Mouse (Mus musculus): ENCODE measurements at regions not wholly inside any gene's neighbourhood (a gene's known extent, or its start where the extent isn't known, plus 50 kb on each side); places are given as distances from the start of the nearest gene placed in this dataset.

DNA sequence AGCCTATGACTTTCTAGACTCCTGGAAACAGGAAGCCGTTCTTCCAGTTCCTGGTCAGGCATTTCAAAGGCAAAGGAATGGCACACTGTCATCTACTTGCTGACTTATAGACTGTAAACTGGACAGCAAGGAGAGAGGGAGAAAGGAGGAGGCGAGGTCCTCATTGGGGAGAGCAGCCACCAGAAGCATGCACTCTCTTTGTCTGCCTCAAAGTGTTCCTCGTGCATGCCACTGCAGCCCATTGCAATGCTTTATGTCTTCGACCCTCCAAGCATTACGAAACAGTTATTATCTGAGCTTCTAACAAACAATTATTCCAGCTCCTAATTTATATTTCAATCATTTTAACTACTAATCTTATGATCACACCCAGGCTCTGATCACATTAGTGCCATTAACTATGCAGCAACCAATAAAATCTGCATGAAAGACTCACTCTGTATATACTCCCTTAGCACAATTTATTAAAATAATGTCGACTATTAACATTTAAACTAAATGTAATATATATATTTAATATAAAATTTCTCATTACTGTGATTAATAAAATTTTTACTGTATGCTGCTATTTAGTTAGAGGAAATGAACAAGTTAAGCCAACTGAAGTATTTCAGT lies 417.1 kb downstream of the Meis1 start:
- 55% methylated on average over 6 of the region's 6 CpGs for WGBS
- H3K4me3 ChIP-seq (ENCODE audit: low read length): no peak overlapping the region

DNA sequence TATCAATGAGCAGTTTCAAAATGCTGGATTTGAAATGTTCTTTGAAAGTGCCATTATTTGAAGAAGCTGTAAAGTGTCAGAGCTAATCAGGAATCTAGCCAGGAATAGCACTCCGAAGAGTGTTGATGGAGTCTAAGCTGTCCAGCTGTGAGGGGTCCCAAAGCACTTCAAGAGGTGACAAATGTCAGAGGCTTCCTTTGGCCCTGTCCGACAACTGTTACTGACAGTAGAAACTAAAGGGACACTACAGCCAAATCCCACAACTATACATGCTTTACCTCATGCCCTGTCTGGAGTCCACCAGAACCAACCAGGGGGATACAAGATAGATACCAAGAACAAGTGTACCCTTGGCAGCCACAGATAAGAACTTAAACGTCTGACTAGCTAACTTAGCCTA lies 420.4 kb downstream of the Meis1 start:
- no peak overlapping the region for H3K27ac ChIP-seq (ENCODE audit: low read length)
- no peak for ATAC-seq (ENCODE audit: low read depth)

More for the DNA sequence above, 417.1 kb downstream of the Meis1 start:
- Histone ChIP-seq H3K36me3 (ENCODE audit: control insufficient read depth, insufficient read depth, low read length) (no peaks in the 10 kb centered on the region), H3K4me1 (replicated peaks; ENCODE audit: control insufficient read depth, insufficient read depth, low read length) (peaks cover 12% of the 10 kb centered on the region), H3K9ac (ENCODE audit: low read length) (no peak overlapping the region), H3K4me2 (ENCODE audit: low read depth, low read length) (no peak overlapping the region; the same call in 1 of the 2 replicates), H3K9me3 (ENCODE audit: control insufficient read depth, low read length) (no peaks in the 10 kb centered on the region), H3K27me3 (ENCODE audit: control insufficient read depth, insufficient read depth, low read depth, low read length) (no peaks in the 10 kb centered on the region), H3K27ac (ENCODE audit: low read length) (no peak overlapping the region)
- ATAC-seq (ENCODE audit: low read depth): no peak; the same call in 1 of the 2 replicates

DNA sequence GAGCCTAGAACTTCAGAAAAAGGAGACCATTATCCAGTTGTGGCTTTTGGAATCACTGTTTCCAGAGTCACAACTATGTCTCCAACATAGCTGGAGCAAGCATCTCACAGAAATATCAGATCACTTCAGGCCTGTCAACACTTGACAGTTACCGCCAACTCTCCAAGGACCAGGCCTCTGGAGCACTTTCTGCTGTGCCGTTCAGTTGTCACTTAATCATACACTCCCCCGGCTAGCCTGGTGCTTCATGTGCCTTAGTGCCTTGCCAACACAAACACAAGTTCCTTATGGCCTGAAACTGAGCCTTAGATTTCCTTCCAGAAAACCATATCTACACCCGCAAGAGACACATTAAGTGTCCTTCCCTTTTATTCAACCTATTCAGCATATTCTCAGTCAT lies 421.8 kb downstream of the Meis1 start:
- H3K9me3 ChIP-seq (ENCODE audit: control insufficient read depth, low read length): no peaks in the 10 kb centered on the region
- H3K27ac ChIP-seq (ENCODE audit: low read length): peak overlapping the region; percentile 16; the same call in 1 of the 2 replicates
- H3K4me3 ChIP-seq (ENCODE audit: low read length): no peak overlapping the region
- no peaks in the 10 kb centered on the region for H3K27me3 ChIP-seq (ENCODE audit: control insufficient read depth, insufficient read depth, low read depth, low read length)
- 21% methylated on average over 4 of the region's 4 CpGs for WGBS
- no peak overlapping the region for H3K9ac ChIP-seq (ENCODE audit: low read length)
- H3K4me1 ChIP-seq (replicated peaks; ENCODE audit: control insufficient read depth, insufficient read depth, low read length): peaks cover 12% of the 10 kb centered on the region
- H3K4me2 ChIP-seq (ENCODE audit: low read depth, low read length): no peak overlapping the region
- ATAC-seq (ENCODE audit: low read depth): peak; percentile 96
- no peaks in the 10 kb centered on the region for H3K36me3 ChIP-seq (ENCODE audit: control insufficient read depth, insufficient read depth, low read length)

More for the DNA sequence above, 420.4 kb downstream of the Meis1 start:
- no peak overlapping the region for H3K9ac ChIP-seq (ENCODE audit: low read length)
- WGBS: 43% methylated on average over 3 of the region's 3 CpGs
- no peak overlapping the region for H3K4me3 ChIP-seq (ENCODE audit: low read length)
- H3K4me2 ChIP-seq (ENCODE audit: low read depth, low read length): no peak overlapping the region
- peaks cover 12% of the 10 kb centered on the region for H3K4me1 ChIP-seq (replicated peaks; ENCODE audit: control insufficient read depth, insufficient read depth, low read length)
- no peaks in the 10 kb centered on the region for H3K9me3 ChIP-seq (ENCODE audit: control insufficient read depth, low read length)
- no peaks in the 10 kb centered on the region for H3K36me3 ChIP-seq (ENCODE audit: control insufficient read depth, insufficient read depth, low read length)
- no peaks in the 10 kb centered on the region for H3K27me3 ChIP-seq (ENCODE audit: control insufficient read depth, insufficient read depth, low read depth, low read length)

DNA sequence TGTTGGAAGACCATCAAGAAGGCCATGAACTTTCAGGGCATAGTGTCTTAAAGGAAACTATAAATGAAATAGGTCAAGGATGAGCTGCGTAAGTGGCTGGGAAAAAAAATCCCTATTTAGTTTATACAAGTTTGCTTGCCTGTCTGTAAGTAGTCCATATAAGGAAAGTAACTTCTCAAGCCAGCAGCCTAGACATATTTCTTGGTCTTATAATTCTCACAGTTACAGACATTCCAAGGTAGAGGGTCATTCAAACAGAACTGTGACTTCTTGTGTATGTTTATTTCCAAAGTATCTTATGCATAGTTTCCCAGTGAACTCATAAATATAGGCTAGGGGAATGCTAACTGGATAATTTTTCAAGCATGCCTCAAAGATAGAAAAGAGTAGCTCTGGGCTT lies 428.3 kb downstream of the Meis1 start:
- H3K9ac ChIP-seq (ENCODE audit: low read length): no peak overlapping the region
- WGBS: 47% methylated on average over 1 of the region's 1 CpGs
- H3K4me2 ChIP-seq (ENCODE audit: low read depth, low read length): no peak overlapping the region
- H3K9me3 ChIP-seq (ENCODE audit: control insufficient read depth, low read length): no peaks in the 10 kb centered on the region
- peak; percentile 78 for ATAC-seq (ENCODE audit: low read depth)
- H3K36me3 ChIP-seq (ENCODE audit: control insufficient read depth, insufficient read depth, low read length): no peaks in the 10 kb centered on the region
- H3K27me3 ChIP-seq (ENCODE audit: control insufficient read depth, insufficient read depth, low read depth, low read length): no peaks in the 10 kb centered on the region
- H3K4me1 ChIP-seq (replicated peaks; ENCODE audit: control insufficient read depth, insufficient read depth, low read length): no peaks in the 10 kb centered on the region
- H3K4me3 ChIP-seq (ENCODE audit: low read length): no peak overlapping the region
- peak overlapping the region; percentile 7; the same call in 1 of the 2 replicates for H3K27ac ChIP-seq (ENCODE audit: low read length)

DNA sequence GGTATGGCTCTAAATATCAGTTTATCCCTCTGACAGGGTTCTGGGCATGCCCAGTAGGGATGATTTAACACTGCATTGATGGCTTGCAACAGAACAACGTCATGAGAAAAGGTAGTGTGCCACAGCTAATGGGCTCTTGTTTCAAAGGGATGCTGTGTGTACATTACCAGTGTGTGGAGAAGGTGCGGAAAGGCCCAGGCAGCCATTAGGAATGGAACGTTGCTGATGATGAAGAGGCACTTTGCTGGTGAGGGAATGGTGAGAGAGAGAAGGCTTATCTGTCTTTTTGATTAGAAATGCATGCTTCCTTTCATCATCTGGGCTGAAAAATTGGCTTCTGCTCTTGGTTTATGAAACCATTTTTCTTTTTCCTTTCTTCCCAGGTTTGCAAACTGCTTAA lies 432.3 kb downstream of the Meis1 start:
- WGBS: 38% methylated on average over 3 of the region's 3 CpGs
- H3K4me1 ChIP-seq (replicated peaks; ENCODE audit: control insufficient read depth, insufficient read depth, low read length): peaks cover 12% of the 10 kb centered on the region
- H3K4me3 ChIP-seq (ENCODE audit: low read length): no peak overlapping the region
- no peak for ATAC-seq (ENCODE audit: low read depth)
- H3K36me3 ChIP-seq (ENCODE audit: control insufficient read depth, insufficient read depth, low read length): no peaks in the 10 kb centered on the region
- H3K9me3 ChIP-seq (ENCODE audit: control insufficient read depth, low read length): no peaks in the 10 kb centered on the region
- no peak overlapping the region for H3K9ac ChIP-seq (ENCODE audit: low read length)
- H3K27me3 ChIP-seq (ENCODE audit: control insufficient read depth, insufficient read depth, low read depth, low read length): no peaks in the 10 kb centered on the region
- no peak overlapping the region for H3K27ac ChIP-seq (ENCODE audit: low read length)
- H3K4me2 ChIP-seq (ENCODE audit: low read depth, low read length): no peak overlapping the region

DNA sequence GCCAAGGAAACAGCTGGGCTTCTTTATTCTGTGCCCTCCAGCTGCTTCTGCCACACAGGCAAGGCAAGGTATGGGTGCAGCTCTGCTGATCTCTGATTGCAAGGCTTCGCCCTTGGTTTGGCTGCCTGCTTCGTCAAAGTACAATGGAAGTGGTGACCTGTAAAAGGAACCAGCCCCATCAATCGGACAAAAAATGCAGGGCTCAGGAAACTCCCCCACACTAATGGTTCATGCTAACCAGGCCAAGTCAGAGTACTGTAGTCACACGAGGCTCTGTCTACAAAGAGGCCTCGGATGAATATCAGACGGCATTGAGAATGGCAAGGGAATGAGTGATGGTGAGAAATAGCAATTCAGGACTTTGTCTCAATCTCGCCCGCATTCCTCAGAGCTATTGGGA lies 433.8 kb downstream of the Meis1 start:
- Histone ChIP-seq H3K4me3 (ENCODE audit: low read length) (no peak overlapping the region), H3K4me2 (ENCODE audit: low read depth, low read length) (no peak overlapping the region), H3K9me3 (ENCODE audit: control insufficient read depth, low read length) (no peaks in the 10 kb centered on the region), H3K27me3 (ENCODE audit: control insufficient read depth, insufficient read depth, low read depth, low read length) (no peaks in the 10 kb centered on the region), H3K4me1 (replicated peaks; ENCODE audit: control insufficient read depth, insufficient read depth, low read length) (peaks cover 18% of the 10 kb centered on the region), H3K36me3 (ENCODE audit: control insufficient read depth, insufficient read depth, low read length) (no peaks in the 10 kb centered on the region), H3K27ac (ENCODE audit: low read length) (no peak overlapping the region), H3K9ac (ENCODE audit: low read length) (no peak overlapping the region)
- 80% methylated on average over 8 of the region's 8 CpGs for WGBS
- ATAC-seq (ENCODE audit: low read depth): no peak

DNA sequence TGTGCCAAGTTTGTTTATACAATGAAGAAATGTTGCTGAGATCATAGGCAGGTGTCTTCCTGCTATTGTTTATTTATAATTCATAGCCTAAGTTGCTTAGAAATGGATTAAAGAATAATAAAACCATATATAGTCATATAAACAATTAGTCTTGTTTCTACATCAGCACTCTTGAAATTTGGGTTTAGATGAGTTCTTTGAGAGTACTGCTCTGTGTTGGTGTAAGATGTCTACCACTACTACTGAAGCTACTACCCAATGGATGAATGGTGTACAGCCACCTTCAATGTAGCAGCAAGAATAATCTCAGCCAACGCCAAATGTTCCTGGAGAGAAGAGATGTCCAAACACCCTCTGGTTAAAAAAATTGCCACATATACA lies 436.0 kb downstream of the Meis1 start:
- H3K36me3 ChIP-seq (ENCODE audit: control insufficient read depth, insufficient read depth, low read length): no peaks in the 10 kb centered on the region
- no peaks in the 10 kb centered on the region for H3K9me3 ChIP-seq (ENCODE audit: control insufficient read depth, low read length)
- peak; percentile 64 for ATAC-seq (ENCODE audit: low read depth)
- H3K27me3 ChIP-seq (ENCODE audit: control insufficient read depth, insufficient read depth, low read depth, low read length): no peaks in the 10 kb centered on the region
- no peak overlapping the region for H3K4me2 ChIP-seq (ENCODE audit: low read depth, low read length)
- peak overlapping the region; percentile 21; the same call in 1 of the 2 replicates for H3K27ac ChIP-seq (ENCODE audit: low read length)
- WGBS: 44% methylated on average over 1 of the region's 1 CpGs
- no peak overlapping the region for H3K9ac ChIP-seq (ENCODE audit: low read length)
- H3K4me1 ChIP-seq (replicated peaks; ENCODE audit: control insufficient read depth, insufficient read depth, low read length): peaks cover 18% of the 10 kb centered on the region
- no peak overlapping the region for H3K4me3 ChIP-seq (ENCODE audit: low read length)

DNA sequence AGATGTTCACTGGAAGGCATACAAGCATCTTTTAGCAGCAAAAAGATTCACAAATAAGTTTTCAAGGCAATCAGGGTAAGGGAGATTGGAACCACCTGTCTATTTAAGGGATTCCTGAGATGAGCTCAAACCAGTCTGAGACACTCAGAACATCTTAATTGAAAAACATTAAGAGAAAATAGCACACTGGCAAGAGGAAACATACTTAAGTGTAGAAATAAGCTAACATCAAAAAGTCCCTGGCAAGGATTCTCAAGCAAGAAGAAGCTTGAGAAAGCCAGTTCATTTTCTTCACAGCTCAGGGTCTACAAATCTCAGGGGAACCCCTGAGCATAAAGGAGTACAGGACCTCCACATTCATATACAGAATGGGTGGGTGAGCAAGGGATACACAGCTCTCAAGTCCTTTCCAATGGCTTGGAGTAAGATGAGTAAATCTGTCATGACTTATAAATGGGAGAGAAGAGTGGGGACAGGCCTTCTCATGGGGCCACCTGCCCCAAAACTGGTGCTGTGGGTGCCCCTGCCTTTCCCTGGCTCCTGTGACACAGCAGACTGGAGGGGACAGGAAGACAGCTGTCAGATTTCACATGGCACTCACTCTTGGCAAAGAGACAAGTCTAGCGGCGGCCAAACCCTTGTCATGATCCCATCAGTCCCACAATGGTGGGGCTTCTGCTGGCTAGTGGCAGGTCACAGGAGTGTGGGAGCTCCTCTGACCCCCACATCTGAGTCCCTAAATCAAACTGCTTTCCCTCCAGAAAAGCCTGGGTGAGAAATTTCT lies 436.6 kb downstream of the Meis1 start:
- Histone ChIP-seq H3K9me3 (ENCODE audit: control insufficient read depth, low read length) (no peaks in the 10 kb centered on the region), H3K9ac (ENCODE audit: low read length) (no peak overlapping the region), H3K4me2 (ENCODE audit: low read depth, low read length) (no peak overlapping the region), H3K4me3 (ENCODE audit: low read length) (no peak overlapping the region), H3K36me3 (ENCODE audit: control insufficient read depth, insufficient read depth, low read length) (no peaks in the 10 kb centered on the region), H3K4me1 (replicated peaks; ENCODE audit: control insufficient read depth, insufficient read depth, low read length) (peaks cover 18% of the 10 kb centered on the region), H3K27ac (ENCODE audit: low read length) (peak overlapping the region; percentile 66), H3K27me3 (ENCODE audit: control insufficient read depth, insufficient read depth, low read depth, low read length) (no peaks in the 10 kb centered on the region)
- peak; percentile 96 for ATAC-seq (ENCODE audit: low read depth)
- 33% methylated on average over 2 of the region's 2 CpGs for WGBS

DNA sequence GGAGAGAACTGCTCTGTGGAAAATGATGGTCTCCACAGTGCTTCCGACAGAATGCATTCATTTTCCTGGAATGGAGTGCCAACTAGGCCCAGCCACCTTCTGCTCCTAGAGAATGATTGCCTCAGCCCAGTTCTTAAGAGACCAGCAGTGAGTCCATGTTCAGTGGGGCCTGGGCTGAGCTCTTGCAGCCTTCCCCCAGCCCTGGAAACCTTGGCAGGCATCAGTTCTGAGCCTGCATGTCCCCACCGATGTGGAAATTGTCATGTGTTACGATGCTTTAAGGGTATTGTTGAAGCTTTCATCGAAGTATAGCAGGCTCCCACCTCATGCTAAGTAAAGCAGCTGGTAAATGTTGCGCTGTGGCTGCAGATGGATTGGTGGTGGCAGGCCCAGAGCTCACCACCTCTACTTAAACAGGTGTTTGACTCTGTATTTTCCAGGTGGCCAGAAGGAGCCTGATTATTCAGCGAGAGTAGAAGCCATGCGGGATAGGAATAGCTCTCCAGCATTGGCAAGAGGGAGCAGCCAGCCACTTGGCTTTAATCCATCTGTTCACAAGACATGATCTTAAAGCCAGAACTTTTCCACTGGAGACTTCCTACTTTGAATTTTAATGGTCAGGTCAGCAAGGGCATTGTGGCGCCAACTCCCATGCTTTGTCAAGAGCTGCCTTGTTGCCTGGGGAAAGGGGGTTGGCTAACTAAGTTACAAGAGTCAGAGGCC lies 437.5 kb downstream of the Meis1 start:
- no peak overlapping the region for H3K4me2 ChIP-seq (ENCODE audit: low read depth, low read length)
- H3K9me3 ChIP-seq (ENCODE audit: control insufficient read depth, low read length): no peaks in the 10 kb centered on the region
- peaks cover 18% of the 10 kb centered on the region for H3K4me1 ChIP-seq (replicated peaks; ENCODE audit: control insufficient read depth, insufficient read depth, low read length)
- H3K27me3 ChIP-seq (ENCODE audit: control insufficient read depth, insufficient read depth, low read depth, low read length): no peaks in the 10 kb centered on the region
- H3K9ac ChIP-seq (ENCODE audit: low read length): no peak overlapping the region
- no peak overlapping the region for H3K4me3 ChIP-seq (ENCODE audit: low read length)
- no peaks in the 10 kb centered on the region for H3K36me3 ChIP-seq (ENCODE audit: control insufficient read depth, insufficient read depth, low read length)
- WGBS: 63% methylated on average over 8 of the region's 8 CpGs
- peak overlapping the region; percentile 66 for H3K27ac ChIP-seq (ENCODE audit: low read length)
- 0 out of 2 replicates have a peak, but pooled peaks have one; percentile 1 for ATAC-seq (ENCODE audit: low read depth)
